Mouse (Mus musculus) neural tube, embryonic 11.5 days (tissue): ENCODE data around the gene Sh3pxd2a. TPM values are rescaled to one million over a fixed set of nuclear protein-coding genes. Genes with fewer than 3 reads are reported as not detected.

ENCODE experiments used
- ATAC-seq: fragments of 200-750 bp; cut with Nextera tagmentation; 2 replicates; pipeline ENCODE4 v1.8.0; 2017; ENCODE audit warnings: moderate number of reproducible peaks, mild to moderate bottlenecking, moderate TSS enrichment, moderate library complexity; ENCODE audit not compliant: insufficient read depth, low FRiP score, low TSS enrichment
- DNase-seq: peaks from one replicate; pipeline ENCODE4 v3.0.0-alpha.2; 2015; ENCODE audit warnings: low spot score
- H3K27ac ChIP-seq: fragments of 300-500 bp; sonication (generic); 2 replicates; pipeline ENCODE4 v1.5.1; 2014; ENCODE audit warnings: low read depth, mild to moderate bottlenecking, low read length
- H3K27me3 ChIP-seq: fragments of 300-500 bp; sonication (generic); 2 replicates; pipeline ENCODE4 v1.6.1; 2014; ENCODE audit warnings: mild to moderate bottlenecking, low read length, mixed read lengths; ENCODE audit not compliant: control insufficient read depth, insufficient read depth
- H3K36me3 ChIP-seq: fragments of 300-500 bp; sonication (generic); 2 replicates; pipeline ENCODE4 v1.6.1; 2014; ENCODE audit warnings: mild to moderate bottlenecking, low read length, moderate library complexity, mixed read lengths; ENCODE audit not compliant: control insufficient read depth, insufficient read depth
- H3K4me1 ChIP-seq: fragments of 300-500 bp; sonication (generic); 2 replicates; pipeline ENCODE4 v1.6.1; 2014; ENCODE audit warnings: low read length, mixed read lengths; ENCODE audit not compliant: control insufficient read depth, insufficient read depth
- H3K4me2 ChIP-seq: fragments of 300-500 bp; sonication (generic); 2 replicates; pipeline ENCODE4 v1.6.1; 2014; ENCODE audit warnings: low read depth, mild to moderate bottlenecking, moderate library complexity
- H3K4me3 ChIP-seq: fragments of 300-500 bp; sonication (generic); 2 replicates; pipeline ENCODE4 v1.5.1; 2014; ENCODE audit warnings: low read depth, low read length
- H3K9ac ChIP-seq: fragments of 300-500 bp; sonication (generic); 2 replicates; pipeline ENCODE4 v1.6.1; 2014; ENCODE audit warnings: mild to moderate bottlenecking, low read length
- H3K9me3 ChIP-seq: fragments of 300-500 bp; sonication (generic); 2 replicates; pipeline ENCODE4 v1.6.1; 2016; ENCODE audit warnings: low read length; ENCODE audit not compliant: control insufficient read depth
- WGBS: fragments of 180-500 bp; shearing (Covaris S2); extraction: QIAGEN DNeasy Blood & Tissue Kit; methylation state at CpG from one replicate; pipeline ENCODE4 v1.1.7; 2014; 5-methylcytosine and 5-hydroxymethylcytosine counted together
- polyA plus RNA-seq: library from polyadenylated mRNA; unstranded; fragments of >200 nt; fragmentation: Nextera tagmentation; extraction: Ambion mirVana; gene quantifications from 2 replicates; pipeline ENCODE4 v1.2.1, GENCODE M21; 2014

Gene Sh3pxd2a
- polyA plus RNA-seq, 1 experiment from 2014 or later, result 4.7 TPM

DNA sequence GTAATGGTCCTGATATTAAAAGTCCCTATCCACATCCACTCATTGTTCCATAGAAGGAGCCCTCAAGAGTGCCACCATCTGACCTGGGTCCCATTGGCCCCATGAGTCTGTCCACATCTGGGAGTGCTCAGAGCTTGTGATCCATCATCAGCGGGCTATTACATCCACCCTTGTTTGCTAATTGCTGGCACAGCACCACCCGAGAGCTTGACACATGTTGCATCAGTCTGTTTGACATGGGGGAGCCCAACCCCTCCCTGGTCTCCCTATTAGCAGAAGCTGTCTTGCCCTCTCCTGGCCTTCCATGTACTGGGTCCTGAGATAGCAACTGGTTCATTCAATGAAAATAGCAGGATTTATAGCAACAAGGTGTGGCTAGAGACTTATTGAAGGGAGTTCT lies 34.0 kb downstream of the Sh3pxd2a start:
- no peak for DNase-seq
- 80% methylated on average over 2 of the region's 2 CpGs for WGBS
- Histone ChIP-seq H3K9me3 (no peaks in the 10 kb centered on the region), H3K36me3 (no peaks in the 10 kb centered on the region), H3K9ac (no peak overlapping the region), H3K4me2 (no peak overlapping the region), H3K27ac (no peak overlapping the region), H3K4me1 (peaks cover 12% of the 10 kb centered on the region), H3K4me3 (no peak overlapping the region), H3K27me3 (no peaks in the 10 kb centered on the region)
- ATAC-seq, result no peak

DNA sequence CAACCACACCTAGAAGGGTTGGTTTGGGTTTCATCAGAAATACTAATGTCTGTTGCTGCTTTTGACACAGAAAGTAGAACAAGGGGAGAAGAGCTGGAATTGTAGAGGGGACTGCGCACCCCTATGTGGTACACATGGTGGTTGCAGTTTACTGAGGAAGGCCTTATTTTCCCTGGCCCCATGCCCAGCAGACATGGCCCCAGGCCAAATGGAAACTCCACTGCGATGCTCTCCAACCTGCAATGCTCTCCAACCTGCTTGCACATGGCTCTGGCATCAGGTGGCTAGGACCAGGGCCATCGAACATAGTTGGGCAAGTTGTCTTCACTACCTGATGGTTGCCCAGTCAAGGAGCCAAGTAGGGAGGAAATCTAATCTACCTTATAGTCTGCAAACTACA lies 35.0 kb downstream of the Sh3pxd2a start:
- 96% methylated on average over 3 of the region's 3 CpGs for WGBS

DNA sequence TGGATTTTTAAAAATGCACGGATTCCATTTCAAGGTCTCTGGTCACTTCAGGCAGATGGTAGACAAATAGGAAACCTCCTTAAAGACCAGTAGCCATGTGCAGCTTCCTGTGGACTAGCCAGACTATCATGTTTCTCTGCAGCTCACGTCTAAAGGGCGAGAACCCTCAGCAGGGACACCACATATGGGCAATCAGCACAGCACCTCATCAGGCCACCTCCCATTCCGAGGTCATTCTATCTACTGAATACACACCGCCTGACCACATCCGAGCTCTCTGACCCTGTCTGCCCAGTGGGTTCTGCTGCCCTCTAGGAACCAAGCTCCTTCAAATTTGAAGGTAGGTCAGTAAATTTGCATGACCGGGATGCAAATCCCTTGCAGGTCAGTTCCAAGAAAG lies 35.4 kb downstream of the Sh3pxd2a start:
- DNase-seq (no peak), ATAC-seq (no peak)
- Histone ChIP-seq H3K4me3 (no peak overlapping the region), H3K9me3 (no peaks in the 10 kb centered on the region), H3K9ac (no peak overlapping the region), H3K36me3 (no peaks in the 10 kb centered on the region), H3K27me3 (no peaks in the 10 kb centered on the region), H3K4me2 (no peak overlapping the region), H3K4me1 (peaks cover 12% of the 10 kb centered on the region), H3K27ac (no peak overlapping the region)
- 50% methylated on average over 7 of the region's 7 CpGs for WGBS

More for the DNA sequence above, 35.0 kb downstream of the Sh3pxd2a start:
- no peak overlapping the region for H3K4me2 ChIP-seq
- H3K27ac ChIP-seq, result no peak overlapping the region
- no peak for ATAC-seq
- H3K9me3 ChIP-seq, result no peaks in the 10 kb centered on the region
- H3K4me3 ChIP-seq, result no peak overlapping the region
- H3K9ac ChIP-seq, result no peak overlapping the region
- no peak for DNase-seq
- no peaks in the 10 kb centered on the region for H3K36me3 ChIP-seq
- peaks cover 12% of the 10 kb centered on the region for H3K4me1 ChIP-seq
- H3K27me3 ChIP-seq, result no peaks in the 10 kb centered on the region

DNA sequence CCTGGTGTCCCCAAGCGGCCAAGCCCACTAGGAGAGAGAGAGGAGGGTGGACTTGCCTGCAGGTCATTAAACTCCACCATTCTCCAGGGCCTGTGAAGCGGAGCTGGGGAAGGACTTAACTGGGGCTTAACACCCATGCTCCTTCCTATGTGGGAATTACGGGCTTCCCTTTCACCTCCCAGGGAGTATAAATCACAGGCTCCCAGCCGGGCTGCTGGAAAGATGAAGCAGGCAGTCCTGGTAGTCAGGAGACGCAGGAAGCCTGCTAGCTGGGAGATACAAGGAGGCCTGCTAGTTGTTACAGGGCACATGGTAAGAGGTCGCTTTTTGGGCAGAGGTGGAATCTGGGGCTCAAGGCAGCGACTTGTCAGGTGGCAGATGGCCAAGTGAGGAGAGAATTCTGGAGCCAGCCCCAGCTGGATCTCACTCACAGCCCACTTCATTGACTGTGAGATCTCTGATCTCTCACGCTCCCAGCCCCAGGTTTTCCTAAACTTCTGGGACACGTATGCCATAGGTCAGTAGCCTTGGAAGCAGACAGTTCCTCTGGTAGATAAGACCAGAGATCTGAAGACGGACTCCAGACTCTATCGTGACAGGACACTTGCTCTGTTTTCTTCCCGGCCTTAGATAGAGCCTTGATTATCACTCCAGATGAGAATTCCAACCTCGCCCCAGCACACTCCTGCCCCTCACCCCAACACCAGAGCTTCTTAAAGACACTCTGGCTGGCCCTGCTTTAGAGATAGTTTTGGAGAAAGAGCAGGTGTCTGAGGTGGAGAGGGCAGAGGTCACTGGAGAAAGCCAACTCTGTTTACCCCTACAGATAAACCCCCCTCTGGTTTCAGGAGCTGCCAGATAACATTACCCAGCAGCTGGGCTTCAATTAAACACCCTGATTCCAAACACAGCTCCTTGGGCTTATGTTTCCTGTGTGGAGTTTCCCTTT lies 36.1 kb downstream of the Sh3pxd2a start:
- no peak overlapping the region for H3K27ac ChIP-seq
- ATAC-seq, result no peak
- no peak for DNase-seq
- H3K4me2 ChIP-seq, result no peak overlapping the region
- peaks cover 12% of the 10 kb centered on the region for H3K4me1 ChIP-seq
- H3K4me3 ChIP-seq, result no peak overlapping the region
- H3K27me3 ChIP-seq, result no peaks in the 10 kb centered on the region
- H3K36me3 ChIP-seq, result no peaks in the 10 kb centered on the region
- no peaks in the 10 kb centered on the region for H3K9me3 ChIP-seq
- H3K9ac ChIP-seq, result no peak overlapping the region
- WGBS, result 30% methylated on average over 13 of the region's 13 CpGs

DNA sequence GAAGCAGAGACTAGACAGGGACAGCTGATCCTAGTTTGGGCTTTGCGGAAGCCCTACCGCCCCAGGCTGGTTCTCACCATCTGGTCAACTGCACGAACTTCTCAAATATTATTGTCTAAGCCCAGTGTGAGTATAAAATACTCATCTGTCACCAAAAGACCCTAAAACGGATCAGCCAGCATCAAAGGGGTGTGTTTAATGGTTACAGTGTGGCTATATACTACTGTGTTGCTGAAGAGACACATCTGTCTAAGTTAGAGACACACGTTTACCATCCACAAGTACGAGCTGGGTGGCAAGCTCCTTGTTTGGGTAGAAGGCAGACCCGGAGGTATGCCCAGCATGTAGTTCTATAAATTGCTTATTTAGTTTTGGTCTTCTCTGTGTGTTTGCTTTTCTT lies 40.6 kb downstream of the Sh3pxd2a start:
- Histone ChIP-seq H3K27me3 (no peaks in the 10 kb centered on the region), H3K4me2 (no peak overlapping the region), H3K36me3 (no peaks in the 10 kb centered on the region), H3K9me3 (no peaks in the 10 kb centered on the region), H3K4me1 (peaks cover 7% of the 10 kb centered on the region), H3K9ac (no peak overlapping the region), H3K4me3 (no peak overlapping the region), H3K27ac (no peak overlapping the region)
- WGBS, result 82% methylated on average over 7 of the region's 7 CpGs
- DNase-seq (no peak), ATAC-seq (no peak)

DNA sequence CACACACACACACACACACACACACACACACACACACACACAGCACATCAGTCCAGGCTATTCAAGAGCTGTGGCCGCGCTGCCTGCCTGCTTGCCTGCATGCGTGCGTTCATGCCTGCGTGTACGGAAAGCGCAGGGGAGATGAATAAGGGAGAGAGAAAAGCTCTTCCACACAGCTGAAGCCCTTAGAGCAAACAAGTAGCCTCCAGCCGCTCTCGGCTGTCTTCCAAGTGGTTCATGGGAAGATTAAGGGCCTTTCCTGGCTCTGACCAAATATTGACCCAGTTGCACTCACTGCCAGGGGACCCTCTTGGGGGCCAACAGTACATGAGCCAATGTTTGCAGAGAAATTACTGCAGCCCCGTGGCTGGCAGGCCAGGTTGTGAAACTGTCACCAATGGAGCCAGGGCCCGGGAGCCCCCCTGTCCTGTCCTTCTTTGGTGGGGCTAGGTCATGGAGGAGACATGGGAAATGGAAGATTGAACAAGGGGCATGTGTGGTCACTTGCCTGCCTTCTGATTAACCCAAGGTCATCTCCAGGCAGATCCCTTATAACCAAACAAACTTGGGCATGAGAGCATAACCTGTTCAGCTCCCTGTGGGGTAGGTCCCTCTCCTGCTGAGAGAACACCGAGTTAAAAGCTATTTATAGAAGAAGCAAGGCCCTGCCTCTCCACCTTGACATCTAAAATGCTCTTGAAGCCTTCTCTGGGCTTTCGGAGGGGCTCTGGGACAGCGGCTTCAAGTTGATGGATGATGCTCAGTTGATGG lies 42.9 kb downstream of the Sh3pxd2a start:
- 71% methylated on average over 14 of the region's 14 CpGs for WGBS
- H3K27me3 ChIP-seq, result no peaks in the 10 kb centered on the region
- H3K27ac ChIP-seq, result no peak overlapping the region
- no peak for ATAC-seq
- no peak overlapping the region for H3K4me2 ChIP-seq
- H3K9me3 ChIP-seq, result no peaks in the 10 kb centered on the region
- DNase-seq, result no peak
- H3K4me3 ChIP-seq, result no peak overlapping the region
- no peak overlapping the region for H3K9ac ChIP-seq
- H3K36me3 ChIP-seq, result no peaks in the 10 kb centered on the region
- H3K4me1 ChIP-seq, result no peaks in the 10 kb centered on the region

DNA sequence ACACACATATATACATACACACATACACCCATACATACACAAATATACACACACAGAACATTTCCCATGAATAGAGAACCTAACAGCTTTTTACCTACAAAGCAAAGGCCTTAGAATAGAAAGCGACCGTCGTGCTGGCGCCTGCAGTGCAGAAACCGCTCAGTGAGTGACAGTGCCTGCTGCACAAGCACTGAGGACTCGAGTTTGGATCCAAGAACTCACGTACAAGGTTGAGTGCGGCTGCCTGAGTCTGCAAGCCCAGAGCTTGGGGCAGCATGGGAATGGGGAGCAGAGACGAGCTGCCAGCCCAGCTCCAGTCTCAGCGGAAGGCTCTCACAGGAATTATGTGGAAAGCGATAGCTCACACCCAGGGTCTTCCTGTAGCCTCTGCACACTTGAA lies 43.7 kb downstream of the Sh3pxd2a start:
- Histone ChIP-seq H3K4me2 (no peak overlapping the region), H3K36me3 (no peaks in the 10 kb centered on the region), H3K4me3 (no peak overlapping the region), H3K9me3 (no peaks in the 10 kb centered on the region), H3K27ac (no peak overlapping the region), H3K9ac (no peak overlapping the region), H3K4me1 (no peaks in the 10 kb centered on the region), H3K27me3 (no peaks in the 10 kb centered on the region)
- DNase-seq, result no peak
- WGBS, result 83% methylated on average over 11 of the region's 11 CpGs
- no peak for ATAC-seq

DNA sequence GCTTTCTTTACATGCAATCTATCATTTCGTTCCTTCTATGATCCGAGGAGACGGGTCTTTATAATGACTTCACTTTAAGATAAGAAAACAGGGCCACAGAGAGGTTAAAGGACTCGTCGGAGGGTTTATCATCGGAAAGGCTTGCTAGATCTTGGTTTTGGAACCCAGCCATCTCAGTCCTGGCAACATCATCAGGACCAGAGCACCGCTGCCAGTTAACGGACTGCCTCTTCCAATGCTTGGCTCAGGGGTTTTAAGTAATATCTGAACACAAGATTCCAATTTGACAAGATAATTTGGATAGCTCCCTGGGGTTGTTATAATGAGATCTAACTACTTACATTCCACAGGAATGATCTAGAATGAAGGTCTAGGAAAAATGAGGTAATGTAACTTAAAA lies 45.0 kb downstream of the Sh3pxd2a start:
- 92% methylated on average over 8 of the region's 8 CpGs for WGBS
- Histone ChIP-seq H3K36me3 (no peaks in the 10 kb centered on the region), H3K4me3 (no peak overlapping the region), H3K9me3 (no peaks in the 10 kb centered on the region), H3K4me2 (no peak overlapping the region), H3K4me1 (0 out of 2 replicates have a peak, but pooled peaks cover 6% of the 10 kb centered on the region), H3K27me3 (no peaks in the 10 kb centered on the region), H3K9ac (no peak overlapping the region), H3K27ac (no peak overlapping the region)
- ATAC-seq (no peak), DNase-seq (no peak)
